Mouse (Mus musculus): ENCODE measurements around the gene Ddx27.
A peak's percentile ranks its signal among the peaks of the same experiment; 100 is the strongest.

Gene Ddx27

DNA sequence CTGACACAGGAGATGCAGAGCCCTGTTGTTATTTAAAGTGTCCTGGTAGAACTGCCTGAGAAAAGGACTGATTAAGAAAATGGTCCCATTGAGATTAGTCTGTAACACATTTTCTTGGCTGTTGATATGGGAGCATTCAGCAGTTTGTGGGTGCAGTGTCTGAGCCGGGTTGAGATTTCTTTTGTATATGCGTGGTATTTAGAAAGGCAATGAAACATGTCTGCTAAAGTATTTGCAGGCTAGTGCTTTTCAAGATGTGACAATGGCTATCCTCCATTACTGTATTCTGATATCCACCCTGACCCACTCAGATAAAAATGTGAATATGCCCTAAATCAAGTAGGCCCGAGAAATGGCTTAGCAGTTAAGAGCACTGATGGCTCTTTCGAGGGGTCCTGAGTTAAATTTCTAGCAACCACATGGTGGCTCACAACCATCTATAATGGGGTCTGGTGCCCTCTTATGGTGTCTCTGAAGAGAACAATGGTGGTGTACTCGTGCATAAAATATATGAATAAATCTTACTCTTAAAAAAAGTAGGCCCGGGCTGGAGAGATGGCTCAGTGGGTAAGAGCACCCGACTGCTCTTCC is 49.0 kb downstream of the Ddx27 start:
- no peak for DNase-seq

DNA sequence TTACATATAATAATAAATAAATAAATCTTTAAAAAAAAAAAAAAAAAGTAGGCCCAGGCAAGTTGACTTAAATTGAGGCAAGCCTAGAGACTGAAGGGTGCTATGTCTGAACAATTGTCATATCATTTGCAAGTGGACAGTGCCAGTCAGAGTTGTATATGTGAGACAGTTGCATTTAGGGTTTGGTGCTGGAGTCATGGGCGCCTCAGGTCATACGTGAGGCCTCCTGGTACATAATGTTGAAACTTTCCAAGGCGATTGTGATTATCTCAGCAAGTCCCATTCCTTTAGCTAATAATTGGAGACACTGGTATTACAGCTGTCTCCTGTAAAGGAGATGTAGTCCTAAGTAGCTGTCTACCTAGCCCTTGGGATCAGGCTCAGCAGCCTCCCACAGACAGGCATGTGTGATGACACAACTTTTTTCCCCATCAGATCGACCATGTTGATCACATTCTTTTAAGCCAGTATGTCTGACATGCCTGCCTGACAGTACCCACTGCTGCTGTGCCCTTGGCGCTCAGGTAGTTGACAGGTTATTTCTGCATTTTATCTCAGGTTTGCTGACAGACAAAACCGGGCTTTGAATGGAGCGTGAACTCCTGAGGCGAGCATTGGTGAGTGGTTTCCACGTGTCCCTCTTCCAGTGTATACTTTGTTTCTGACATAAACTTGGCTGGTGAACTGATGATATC is 49.8 kb downstream of the Ddx27 start:
- no peak for DNase-seq

DNA sequence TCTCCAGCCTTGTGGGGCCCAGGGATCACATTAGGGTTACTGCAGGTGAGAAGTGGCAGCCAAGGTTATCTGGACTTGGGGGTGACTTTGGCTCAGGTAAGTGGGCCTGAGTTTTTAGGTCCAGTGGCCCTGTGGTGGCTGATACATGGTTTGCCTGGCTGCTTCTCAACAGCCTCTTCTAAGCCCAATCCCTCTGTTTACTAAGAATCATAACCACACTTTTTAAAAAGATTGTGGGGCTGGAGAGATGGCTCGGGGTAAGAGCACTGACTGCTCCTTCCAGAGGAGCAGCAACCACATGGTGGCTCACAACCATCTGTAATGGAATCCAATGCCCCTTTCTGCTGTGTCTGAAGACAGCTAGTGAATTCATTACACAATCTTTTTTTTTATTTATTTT is 51.0 kb downstream of the Ddx27 start:
- DNase-seq, result no peak

DNA sequence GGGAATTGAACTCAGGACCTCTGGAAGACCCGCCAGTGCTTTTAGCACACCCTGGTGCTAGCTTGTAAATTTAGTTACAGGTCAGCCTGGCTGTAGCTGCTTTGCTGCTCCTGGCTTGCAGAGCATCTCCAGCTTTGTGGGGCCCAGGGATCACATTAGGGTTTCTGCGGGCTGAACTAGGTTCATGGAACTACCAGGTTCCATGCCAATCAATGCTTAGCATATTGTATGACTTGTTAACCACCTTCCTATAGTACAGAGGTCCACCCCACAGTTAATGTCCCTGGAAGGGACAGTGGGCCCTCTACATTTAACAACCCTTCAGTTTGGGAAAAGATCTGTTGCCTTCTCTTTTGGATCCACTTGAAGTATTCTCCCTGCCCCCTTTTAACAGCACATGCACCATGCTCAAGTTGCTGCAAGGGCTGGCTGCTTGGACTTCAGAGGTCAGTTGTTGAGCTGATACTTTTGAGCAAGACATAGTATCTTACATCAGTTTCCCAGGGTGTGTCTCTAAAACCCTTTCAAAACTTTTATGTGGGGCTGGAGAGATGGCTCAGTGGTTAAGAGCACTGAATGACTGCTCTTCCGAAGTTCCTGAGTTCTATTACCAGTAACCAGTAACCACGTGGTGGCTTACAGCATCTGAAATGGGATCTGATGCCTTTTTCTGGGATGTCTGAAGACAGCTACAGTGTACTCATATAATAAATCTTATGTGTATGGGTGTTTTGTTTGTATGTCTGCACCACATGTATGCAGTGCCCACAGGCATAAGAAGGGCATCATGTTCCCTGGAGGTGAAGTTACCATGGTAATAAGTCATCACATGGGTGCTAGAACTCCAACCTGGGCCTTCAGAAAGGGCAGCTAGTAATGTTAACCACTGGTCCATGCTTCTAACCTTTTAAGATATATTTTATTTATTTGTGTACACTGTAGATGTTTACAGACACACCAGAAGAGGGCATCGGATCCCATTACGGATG is 51.8 kb downstream of the Ddx27 start:
- no peak for DNase-seq

DNA sequence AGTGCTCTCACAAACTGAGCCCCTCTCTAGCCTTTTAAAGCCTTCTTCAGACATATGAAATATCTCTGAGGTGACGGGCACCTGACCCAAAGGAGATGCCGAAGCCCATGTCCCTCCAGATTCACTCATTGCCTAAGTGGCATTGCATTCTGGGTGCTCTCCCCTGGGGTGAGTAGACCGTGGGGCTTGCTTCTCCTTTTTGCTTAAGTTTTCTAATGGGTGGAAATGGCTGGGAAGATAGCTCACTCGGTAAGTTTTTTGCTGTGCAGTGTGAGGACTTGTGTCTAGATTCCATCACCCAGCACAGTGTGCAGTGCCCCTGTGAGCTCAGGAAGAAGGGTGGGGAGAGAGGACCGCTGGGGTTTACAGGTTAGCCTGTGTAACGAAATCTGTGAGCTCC is 52.6 kb downstream of the Ddx27 start:
- no peak for DNase-seq

DNA sequence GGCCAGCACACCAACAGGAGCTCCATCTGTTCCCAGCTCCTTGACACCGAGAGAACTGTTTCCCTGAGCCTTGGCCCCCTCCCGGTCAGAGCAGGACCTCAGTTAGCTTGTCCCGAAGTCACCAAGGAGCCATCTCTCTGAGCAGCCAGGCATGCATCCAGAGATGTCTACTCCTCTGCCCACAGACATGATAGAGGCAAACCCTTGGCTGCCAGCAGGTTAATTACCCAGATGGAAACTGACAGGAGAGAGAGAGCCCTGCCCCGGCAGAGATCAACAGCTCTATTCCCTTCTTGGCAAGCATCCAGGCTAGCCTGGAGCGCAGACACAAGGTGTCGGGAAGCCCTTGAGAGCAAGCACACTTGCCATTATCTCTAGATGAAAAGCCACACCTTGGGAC is 55.3 kb downstream of the Ddx27 start:
- DNase-seq, result peak; percentile 50 to 59

DNA sequence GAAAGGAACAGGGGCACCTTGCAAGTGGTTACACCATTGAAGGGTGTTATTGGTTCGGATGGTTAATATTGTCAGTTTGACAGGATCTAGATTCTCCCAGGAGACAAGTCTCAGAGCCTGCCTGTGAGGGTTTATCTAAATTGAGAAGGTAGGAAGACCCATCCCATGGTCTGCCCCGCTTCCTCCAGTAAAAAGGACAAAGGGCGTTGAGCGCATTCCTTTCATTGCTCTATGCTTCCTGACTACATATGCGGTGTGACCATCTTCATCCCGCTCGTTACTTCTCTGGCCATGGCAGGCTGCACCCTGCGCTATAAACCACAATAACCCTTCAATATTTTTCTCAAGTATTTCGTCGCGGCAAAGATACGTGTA is 56.3 kb downstream of the Ddx27 start:
- no peak for DNase-seq

DNA sequence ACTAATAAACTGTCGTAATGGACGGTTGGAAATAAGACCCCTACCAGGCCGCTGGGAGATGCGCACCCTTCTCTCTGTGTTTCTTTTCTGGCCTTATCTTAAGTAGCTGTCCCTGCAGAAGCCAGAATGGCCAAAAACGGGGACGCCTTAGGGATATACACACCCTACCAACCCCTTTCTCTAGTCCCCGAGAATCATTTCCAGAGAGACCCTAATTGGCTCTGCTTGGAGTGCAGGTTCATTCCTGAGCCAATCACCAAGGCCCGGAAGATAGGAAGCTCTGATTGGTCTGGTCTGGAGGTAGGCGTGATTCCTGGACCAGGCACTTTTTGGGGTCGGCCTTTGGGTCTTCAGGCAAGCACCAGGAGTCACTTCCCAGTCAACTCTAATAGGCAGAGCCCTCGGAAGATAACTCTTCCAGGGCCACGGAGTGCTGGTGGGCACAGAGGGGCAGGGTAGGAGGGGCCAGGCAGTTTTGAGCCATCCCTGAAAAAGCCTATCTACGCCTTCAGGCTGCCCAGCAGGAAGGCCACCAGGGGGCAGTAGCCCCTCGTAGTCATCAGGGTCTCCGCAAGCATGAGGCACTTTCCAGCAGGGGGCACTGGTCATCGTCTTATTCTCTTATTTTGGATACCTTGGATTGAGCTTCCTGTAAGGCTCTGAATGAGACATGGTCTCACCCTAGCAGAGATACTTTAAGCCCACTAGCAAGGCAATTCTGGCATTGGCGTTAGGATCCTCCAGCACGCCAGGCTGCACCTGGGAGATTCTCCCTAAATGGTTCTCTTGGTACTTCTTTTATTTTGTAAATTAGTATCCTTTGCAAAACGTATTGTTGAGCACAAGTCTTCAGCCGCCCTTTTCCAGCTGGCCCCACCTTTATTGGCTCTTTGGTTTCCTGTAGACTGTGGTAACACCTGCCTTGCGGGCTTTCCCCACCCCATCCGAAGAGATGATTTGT is 56.9 kb downstream of the Ddx27 start:
- DNase-seq, result peak; percentile 95 to 99

DNA sequence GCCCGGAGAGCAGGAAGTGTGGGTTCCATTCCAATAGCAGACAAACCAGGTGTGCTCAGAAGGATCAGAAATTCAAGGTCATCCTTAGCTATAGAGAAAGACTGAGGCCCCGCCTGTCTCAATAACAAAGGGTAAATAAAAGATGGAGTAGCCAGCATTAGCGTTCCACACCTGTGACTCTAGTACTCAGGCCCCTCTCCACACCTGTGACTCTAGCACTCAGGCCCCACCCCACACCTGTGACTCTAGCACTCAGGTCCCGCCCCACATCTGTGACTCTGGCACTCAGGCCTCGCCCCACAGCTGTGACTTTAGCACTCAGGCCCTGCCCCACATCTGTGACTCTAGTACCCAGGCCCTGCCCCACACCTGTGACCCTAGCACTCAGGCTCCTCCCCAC is 59.6 kb downstream of the Ddx27 start:
- DNase-seq, result no peak

DNA sequence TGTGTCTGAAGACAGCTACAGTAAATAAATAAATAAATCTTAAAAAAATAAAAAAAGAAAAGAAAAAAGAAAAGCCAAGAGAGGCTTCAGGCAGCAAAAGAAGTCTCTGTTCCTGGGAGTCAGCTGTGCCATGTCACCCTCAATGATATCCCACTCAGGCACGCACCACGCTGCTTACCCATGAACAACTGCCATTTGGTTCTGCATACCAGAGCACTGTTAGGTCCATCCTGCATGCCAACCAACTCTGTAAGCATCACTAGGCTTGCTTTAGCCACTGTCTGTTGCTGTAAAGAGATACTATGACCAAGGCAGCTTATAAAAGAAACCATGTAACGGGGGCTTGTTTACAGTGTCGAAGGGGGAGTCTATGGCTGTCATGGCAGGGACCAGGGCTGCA is 61.4 kb downstream of the Ddx27 start:
- no peak for DNase-seq

DNA sequence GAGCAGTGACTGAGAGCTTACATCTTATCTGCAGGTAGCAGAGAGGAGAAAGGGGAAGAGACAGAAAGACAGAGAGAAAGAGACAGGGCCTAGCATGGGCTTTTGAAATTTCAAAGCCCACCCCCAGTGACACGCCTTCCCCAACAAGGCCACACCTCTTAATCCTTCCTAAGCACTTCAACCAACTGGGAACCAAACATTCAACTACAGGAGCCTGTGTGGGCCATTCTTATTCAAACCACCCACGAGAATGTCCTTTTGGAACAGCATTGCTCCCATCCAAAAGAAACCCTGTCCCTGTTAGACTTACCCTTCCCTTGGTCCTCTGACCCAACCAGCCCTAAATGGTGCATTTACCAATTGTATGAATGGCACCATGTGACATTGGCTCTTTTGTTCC is 61.8 kb downstream of the Ddx27 start:
- DNase-seq, result no peak

DNA sequence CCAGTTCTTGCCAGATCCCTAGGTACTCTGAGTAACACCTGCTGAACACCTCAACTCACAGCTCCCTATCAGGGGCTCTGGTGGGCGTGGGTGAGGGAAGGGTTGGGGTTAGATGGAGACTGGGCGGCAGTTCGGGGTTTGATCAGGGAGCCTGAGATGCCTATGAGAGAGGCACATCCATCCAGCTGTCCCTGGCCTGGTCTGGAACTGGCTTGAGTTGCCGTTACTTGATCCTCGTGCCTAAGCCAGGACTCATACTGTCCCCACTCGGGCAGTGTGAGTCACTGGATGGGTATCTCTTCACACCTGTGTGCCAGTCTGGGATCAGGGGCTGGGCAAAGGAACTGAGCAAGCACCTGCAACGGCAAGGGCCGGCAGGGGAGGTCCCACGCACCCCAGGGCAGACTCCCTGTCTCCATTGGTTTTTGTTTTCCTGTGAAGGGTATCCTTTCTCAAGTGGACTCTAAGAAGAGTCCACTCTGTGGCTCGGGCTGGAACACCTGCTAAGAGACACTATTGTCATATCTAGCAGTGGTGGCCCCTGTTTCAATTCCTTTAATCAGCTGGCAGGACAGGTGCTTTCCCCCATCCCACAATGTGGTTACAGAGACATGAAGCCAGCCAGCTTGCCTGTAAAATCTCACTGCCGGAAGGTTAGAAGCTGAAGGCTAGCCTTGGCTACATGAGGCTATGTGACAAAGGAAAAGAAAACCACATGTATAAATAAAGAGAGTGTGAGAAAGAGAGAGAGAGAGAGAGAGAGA is 62.4 kb downstream of the Ddx27 start:
- DNase-seq, result no peak

DNA sequence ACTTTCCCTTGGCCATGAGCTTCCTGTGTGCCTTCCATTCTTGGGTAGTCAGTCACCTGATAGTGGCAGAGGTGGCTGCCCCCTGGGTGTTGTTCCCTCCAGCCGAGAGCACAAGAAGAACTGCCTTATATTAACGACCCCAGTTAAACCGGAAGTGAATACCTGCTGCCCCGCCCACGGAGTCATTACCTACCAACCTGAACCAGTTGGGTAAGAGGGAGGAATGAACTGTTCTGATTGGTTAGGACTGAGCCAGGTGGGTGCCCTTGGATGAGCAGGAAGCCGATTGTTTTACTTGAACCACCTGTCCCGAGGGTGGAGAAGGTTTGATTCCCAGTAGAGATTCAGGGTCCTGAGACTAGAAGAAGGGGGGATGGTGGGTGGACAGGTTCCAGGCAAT is 63.5 kb downstream of the Ddx27 start:
- DNase-seq, result no peak

DNA sequence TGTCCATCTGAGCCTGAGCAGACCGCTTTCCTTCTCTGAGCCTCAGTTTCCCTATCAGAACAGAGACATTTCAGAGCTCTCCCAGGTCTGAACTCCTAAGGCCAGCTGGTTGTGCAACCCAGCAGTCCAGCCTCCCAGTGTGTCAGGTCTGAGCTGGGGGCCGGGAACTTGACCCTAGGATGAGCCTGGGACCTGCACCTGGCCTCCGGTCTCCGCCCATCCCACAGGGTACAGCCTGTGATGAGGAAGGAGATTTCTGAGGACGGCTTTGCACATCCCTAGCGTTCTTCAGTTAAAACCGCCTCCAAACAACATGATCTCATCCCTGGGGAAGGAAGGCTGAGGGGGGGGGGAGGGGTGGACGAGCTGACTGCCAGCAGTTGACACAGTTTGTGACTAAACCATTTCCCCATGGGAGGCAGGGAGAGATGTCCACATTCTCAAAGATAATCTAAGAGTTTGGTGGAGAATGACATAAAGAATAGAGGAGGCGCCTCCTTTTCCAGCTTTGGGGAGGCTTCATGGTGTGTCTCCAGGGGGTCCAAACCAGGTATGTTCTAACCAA is 64.0 kb downstream of the Ddx27 start:
- no peak for DNase-seq

DNA sequence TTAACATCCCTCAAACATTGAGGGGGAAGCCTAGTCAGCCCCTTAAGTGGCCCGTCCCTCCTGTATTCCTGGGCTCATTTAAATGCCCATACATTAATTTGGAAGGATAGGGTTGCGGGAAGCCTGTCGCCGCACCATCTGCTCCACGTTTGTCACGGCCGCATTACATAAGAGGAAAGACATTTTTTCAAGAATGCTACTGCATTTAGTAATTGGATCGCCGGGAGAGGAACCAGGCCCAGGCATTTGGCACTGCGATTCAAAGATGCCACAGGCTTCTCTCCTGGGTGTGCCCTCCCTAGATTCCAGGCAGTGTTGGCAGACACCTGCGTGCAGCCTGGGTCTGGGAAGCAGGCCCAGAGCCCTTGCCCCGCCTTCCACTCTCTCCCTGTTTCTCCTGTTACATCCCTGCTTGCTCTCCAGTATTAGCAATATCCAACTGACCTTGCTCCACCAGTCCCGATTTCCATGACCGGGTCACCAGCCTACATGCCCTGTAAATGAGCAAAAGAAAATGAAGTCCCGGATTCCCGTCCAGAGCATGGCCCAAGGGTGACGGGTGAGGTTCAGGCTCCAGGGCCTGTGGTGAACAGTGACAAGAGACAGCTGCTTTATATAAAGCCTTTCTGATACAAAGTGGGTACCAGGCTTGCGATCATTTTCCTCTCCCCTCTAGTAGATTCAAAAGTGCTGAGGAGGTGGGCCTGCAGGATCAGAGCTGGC is 64.7 kb downstream of the Ddx27 start:
- no peak for DNase-seq

DNA sequence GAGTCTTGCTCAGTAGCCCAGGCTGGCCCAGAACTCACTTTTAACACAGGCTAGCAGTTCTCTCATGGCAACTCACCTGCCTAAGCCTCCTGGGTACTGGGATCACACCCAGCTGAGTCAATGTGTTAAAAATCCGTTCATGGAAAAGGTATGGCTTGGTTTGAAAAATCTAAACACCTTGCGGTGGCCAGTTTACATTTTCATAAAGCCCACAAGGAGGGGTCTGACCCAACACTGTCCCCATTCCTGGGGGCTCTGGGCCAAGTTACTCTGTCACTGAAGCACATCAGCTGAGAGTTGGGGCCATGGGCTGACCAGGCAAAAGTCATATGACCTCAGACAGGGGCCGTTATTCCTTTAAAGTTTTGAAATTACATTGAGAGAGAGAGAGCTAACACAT is 65.4 kb downstream of the Ddx27 start:
- DNase-seq, result no peak

DNA sequence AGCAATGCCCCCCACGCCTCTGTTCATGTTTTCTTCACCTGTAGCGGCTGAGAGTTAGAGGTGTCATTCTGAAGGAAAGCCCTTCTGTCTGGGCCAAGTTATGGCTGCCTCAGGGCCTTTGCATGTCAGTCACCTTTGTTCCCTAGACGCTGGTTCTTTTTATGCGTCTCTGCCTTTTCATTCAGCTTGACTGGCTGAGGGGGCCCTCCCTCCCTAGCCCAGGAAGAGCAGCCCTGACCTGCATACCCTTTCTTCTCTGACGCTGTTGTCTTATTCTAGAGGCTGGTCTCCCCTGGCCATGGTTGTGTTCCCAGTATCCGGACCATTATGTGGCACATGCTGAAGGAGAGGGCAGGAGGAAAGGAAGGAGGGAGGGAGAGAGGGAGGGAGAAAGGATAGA is 66.1 kb downstream of the Ddx27 start:
- DNase-seq, result no peak

DNA sequence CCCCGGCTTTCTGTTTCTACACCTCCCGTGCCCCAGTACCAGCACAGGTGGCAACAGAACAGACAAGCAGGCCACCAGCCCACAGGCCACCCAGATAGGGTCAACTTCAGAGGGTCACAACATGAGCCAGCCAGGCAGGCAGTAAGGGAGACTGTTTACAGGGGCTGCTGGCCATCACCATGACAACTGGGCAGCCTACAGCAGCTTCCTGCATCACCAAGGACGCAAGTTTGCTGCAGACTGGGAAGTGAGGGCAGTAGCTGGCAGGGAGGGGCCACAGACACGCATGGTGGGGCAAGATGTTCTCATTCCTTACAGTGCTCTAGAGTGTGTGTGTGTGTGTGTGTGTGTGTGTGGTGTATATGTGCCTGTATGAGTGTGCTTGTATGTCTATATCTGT is 66.6 kb downstream of the Ddx27 start:
- no peak for DNase-seq
